22 mouse cellular contexts compared by ENCODE assay signal in the genomic region with DNA sequence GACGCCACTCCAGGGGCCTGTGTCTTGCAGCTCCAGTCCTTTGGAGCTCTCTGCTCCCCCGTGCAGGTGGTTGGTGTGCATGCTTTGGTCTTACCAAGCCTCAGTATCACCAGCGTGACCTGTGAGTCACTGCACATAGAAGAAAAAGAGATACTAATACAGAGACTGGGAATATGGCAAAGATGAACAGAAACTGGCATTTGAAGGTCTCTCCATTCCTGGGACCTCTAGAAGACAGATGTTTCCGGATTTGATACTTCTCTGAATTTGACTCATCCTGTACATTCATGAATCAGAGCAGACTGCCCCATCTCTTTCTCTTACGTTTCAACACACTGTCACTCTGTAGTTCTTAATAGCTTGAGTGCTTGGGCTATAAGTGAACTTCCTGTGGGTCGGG. TPM values are rescaled to one million over a fixed set of nuclear protein-coding genes. Genes with fewer than 3 reads are reported as not detected.
DNase-seq lines count a peak whose midpoint lies in the region; ATAC-seq and TF ChIP-seq lines count a peak whose summit lies in the region.
"Had no signal": no experiment of that assay in that cellular context is flagged by ENCODE, and none has a peak within 500 bp of the region (broad histone marks: within the 10 kb centered on the region; RNA-seq: fewer than 3 reads in every experiment).

No protein-coding gene starts in this region.

- TF ChIP-seq POLR2A in CH12.LX (IDR thresholded peaks at IDR 0.05; ENCODE audit: low read depth, low read length) = no peak

- H3K27me3 ChIP-seq in CH12.LX (replicated peaks) = no peaks in the 10 kb centered on the region
- H3K27me3 ChIP-seq in stomach, postnatal 0 days (ENCODE audit: control insufficient read depth, insufficient read depth, low read length) = no peaks in the 10 kb centered on the region

- no peaks in the 10 kb centered on the region for H3K9me3 ChIP-seq in CH12.LX (replicated peaks; ENCODE audit: low read length)
- no peaks in the 10 kb centered on the region for H3K9me3 ChIP-seq in stomach, postnatal 0 days (ENCODE audit: control insufficient read depth, low read length)
- H3K9me3 ChIP-seq: G1E had no signal

- peak overlapping the region; percentile 44; the same call in 1 of the 2 replicates for H3K4me2 ChIP-seq in CH12.LX (ENCODE audit: insufficient read depth, low read depth, poor library complexity, severe bottlenecking)
- 0 out of 2 replicates have a peak overlapping the region, but pooled peaks have one; percentile 14 for H3K4me2 ChIP-seq in stomach, postnatal 0 days (replicated peaks; ENCODE audit: low read depth)

- no peak for TF ChIP-seq RAD21 in CH12.LX (IDR thresholded peaks at IDR 0.05; ENCODE audit: low read depth, low read length)

- ATAC-seq in stomach, postnatal 0 days (ENCODE audit: low FRiP score, low TSS enrichment) = no peak
- ATAC-seq: activated CD4-positive, CD25-positive, alpha-beta regulatory T cell, adult 4 months; CD4-positive, CD25-positive, alpha-beta regulatory T cell, adult 4 months; Patski had no signal

- in situ Hi-C loops in CH12.LX (cut with MboI; ENCODE audit: low pct_ligation_motif_present, low pct_unique_long_range_greater_than_20kb, low sequenced_read_pairs) = no loop called here

- H3K79me2 ChIP-seq in CH12.LX (replicated peaks; ENCODE audit: control insufficient read depth, extremely low read depth, insufficient read depth, poor library complexity, severe bottlenecking) = no peaks in the 10 kb centered on the region

- dilution Hi-C loops in CH12.LX (cut with MboI; ENCODE audit: extremely low pct_ligation_motif_present, extremely low pct_unique_long_range_greater_than_20kb, low sequenced_read_pairs) = no loop called here

- H3K4me3 ChIP-seq in CH12.LX (replicated peaks in 1 of 3; ENCODE audit: low read depth in 2 of 3, low read length in 2 of 3, poor library complexity in 1 of 3) = no peak overlapping the region
- no peak overlapping the region for H3K4me3 ChIP-seq in stomach, postnatal 0 days (ENCODE audit: low read depth, low read length)

- WGBS in stomach, postnatal 0 days = 66% methylated on average over 6 of the region's 6 CpGs

- peaks cover 15 to 16% of the 10 kb centered on the region in 2 experiments for H3K4me1 ChIP-seq in CH12.LX (ENCODE audit: control insufficient read depth in 1 of 2, insufficient read depth in 2 of 2)
- H3K4me1 ChIP-seq in stomach, postnatal 0 days (replicated peaks; ENCODE audit: control insufficient read depth, insufficient read depth) = no peaks in the 10 kb centered on the region

- TF ChIP-seq EP300 in CH12.LX (IDR thresholded peaks at IDR 0.05; ENCODE audit: low read length) = peak; percentile 87
- TF ChIP-seq EP300 in stomach, postnatal 0 days (optimal IDR thresholded peaks at IDR 0.05) = no peak

- no peaks in the 10 kb centered on the region for H3K36me3 ChIP-seq in CH12.LX (replicated peaks in 1 of 2; ENCODE audit: control insufficient read depth in 1 of 2, insufficient read depth in 1 of 2, low read length in 1 of 2)
- no peaks in the 10 kb centered on the region for H3K36me3 ChIP-seq in stomach, postnatal 0 days (ENCODE audit: control insufficient read depth, insufficient read depth, low read length)
- H3K36me3 ChIP-seq: G1E had no signal

- 0 out of 2 replicates have a peak overlapping the region, but pooled peaks have one; percentile 17 for H3K9ac ChIP-seq in CH12.LX (ENCODE audit: insufficient read depth, low read depth)
- H3K9ac ChIP-seq in stomach, postnatal 0 days (ENCODE audit: low read length) = no peak overlapping the region

- no peak overlapping the region for H3K27ac ChIP-seq in CH12.LX (ENCODE audit: insufficient read depth, low read depth)
- no peak overlapping the region for H3K27ac ChIP-seq in stomach, postnatal 0 days (replicated peaks)

- peak; percentile 57 for DNase-seq in CH12.LX (ENCODE audit: extremely low read depth)
- DNase-seq in stomach, postnatal 0 days (ENCODE audit: low spot score) = no peak
- DNase-seq in liver = no peak
- DNase-seq in layer of hippocampus, postnatal 10 days (ENCODE audit: low spot score in 2 of 2) = no peak
- DNase-seq: adrenal gland, adult 2 months; adrenal gland, adult 8-10 months; adrenal gland, postnatal 10 days; adrenal gland, postnatal 14 days; adrenal gland, postnatal 25 days; adrenal gland, postnatal 36 days; B cell, adult 2 months; cerebellum, adult 11 months; cerebellum, adult 11-12 months; cerebellum, adult 18-20 months; cerebellum, adult 2 months had no signal

- no peak for TF ChIP-seq CTCF in CH12.LX (conservative IDR thresholded peaks at IDR 0.05 in 1 of 2, IDR thresholded peaks at IDR 0.05 in 1 of 2; ENCODE audit: low read depth in 2 of 2, low read length in 2 of 2)
- no peak for TF ChIP-seq CTCF in stomach, postnatal 0 days (IDR thresholded peaks at IDR 0.05; ENCODE audit: low read depth)

TF ChIP-seq in CH12.LX, 34 proteins besides CTCF, POLR2A, EP300 and RAD21:
- TF ChIP-seq BHLHE40 (IDR thresholded peaks at IDR 0.05; ENCODE audit: low read depth, low read length) (peak; percentile 88), ZKSCAN1 (IDR thresholded peaks at IDR 0.05; ENCODE audit: borderline replicate concordance, low read depth, low read length) (no peak), MAFK (IDR thresholded peaks at IDR 0.05; ENCODE audit: insufficient replicate concordance, low read length) (no peak), ZMIZ1 (IDR thresholded peaks at IDR 0.05; ENCODE audit: low read depth, low read length) (no peak), MYC (IDR thresholded peaks at IDR 0.05; ENCODE audit: low read depth, low read length) (no peak), ZC3H11A (IDR thresholded peaks at IDR 0.05; ENCODE audit: low read depth, low read length) (no peak), POLR2AphosphoS2 (IDR thresholded peaks at IDR 0.05; ENCODE audit: low read depth, low read length) (no peak), SMC3 (IDR thresholded peaks at IDR 0.05; ENCODE audit: low read depth, low read length) (no peak), NRF1 (IDR thresholded peaks at IDR 0.05; ENCODE audit: low read depth, low read length) (no peak), NELFE (IDR thresholded peaks at IDR 0.05; ENCODE audit: low read depth, low read length) (no peak), MAX (IDR thresholded peaks at IDR 0.05; ENCODE audit: low read length) (peak; percentile 53; the same call in 1 of the 2 replicates), MAZ (IDR thresholded peaks at IDR 0.05; ENCODE audit: low read depth, low read length) (0 out of 2 replicates have a peak, but pooled peaks have one; percentile 23), MEF2A (IDR thresholded peaks at IDR 0.05; ENCODE audit: borderline replicate concordance, low read depth, low read length) (peak; percentile 74; the same call in 1 of the 2 replicates), KAT2A (IDR thresholded peaks at IDR 0.05; ENCODE audit: insufficient replicate concordance, low read length) (no peak), TBP (conservative IDR thresholded peaks at IDR 0.05; ENCODE audit: low read depth, low read length) (no peak), JUND (conservative IDR thresholded peaks at IDR 0.05; ENCODE audit: low read depth, low read length) (peak; percentile 81), E2F4 (IDR thresholded peaks at IDR 0.05; ENCODE audit: insufficient replicate concordance, low read depth, low read length) (no peak), JUN (IDR thresholded peaks at IDR 0.05; ENCODE audit: insufficient read depth, low read depth, low read length) (peak; percentile 73), ZNF384 (IDR thresholded peaks at IDR 0.05; ENCODE audit: low read depth, low read length) (no peak), RCOR1 (conservative IDR thresholded peaks at IDR 0.05; ENCODE audit: low read depth, low read length) (peak; percentile 80; the same call in 1 of the 2 replicates), PAX5 (IDR thresholded peaks at IDR 0.05; ENCODE audit: low read length) (no peak), SIN3A (IDR thresholded peaks at IDR 0.05; ENCODE audit: low read length) (no peak), CHD1 (IDR thresholded peaks at IDR 0.05; ENCODE audit: low read depth, low read length) (no peak), MXI1 (IDR thresholded peaks at IDR 0.05; ENCODE audit: low read depth, low read length) (no peak; the same call in 1 of the 2 replicates), ETS1 (conservative IDR thresholded peaks at IDR 0.05; ENCODE audit: low read depth, low read length) (peak; percentile 87), HCFC1 (IDR thresholded peaks at IDR 0.05; ENCODE audit: low read depth, low read length) (no peak), GABPA (IDR thresholded peaks at IDR 0.05; ENCODE audit: insufficient replicate concordance, low read depth, low read length) (no peak), UBTF (IDR thresholded peaks at IDR 0.05; ENCODE audit: low read depth, low read length) (no peak), USF1 (IDR thresholded peaks at IDR 0.05; ENCODE audit: low read depth, low read length) (no peak), ELF1 (IDR thresholded peaks at IDR 0.05; ENCODE audit: low read depth, low read length) (no peak), TCF12 (IDR thresholded peaks at IDR 0.05; ENCODE audit: low read depth, low read length) (peak; percentile 62; the same call in 1 of the 2 replicates), IRF4 (IDR thresholded peaks at IDR 0.05; ENCODE audit: low read depth, low read length) (peak; percentile 92), USF2 (conservative IDR thresholded peaks at IDR 0.05; ENCODE audit: low read depth, low read length) (no peak), CHD2 (IDR thresholded peaks at IDR 0.05; ENCODE audit: low read length) (peak; percentile 57; the same call in 1 of the 2 replicates)
TF ChIP-seq in CH12.LX: peak in this region for 11.

RNA-seq across cellular contexts. Expression of gene Aox4, which starts 40.3 kb away (rescaled TPM):
- total RNA-seq in CH12.LX (2012; rRNA removed) (0.08 TPM in 1 of 2 replicates, not detected in the other), CH12.LX (2014; rRNA removed) (0.05 and 0.07 TPM in 2 replicates)
- 0.20 and 0.27 TPM in 2 replicates for polyA plus RNA-seq in CH12.LX (2012; ENCODE audit: insufficient read length, low read depth)
- 24.8 and 26.3 TPM in 2 replicates for polyA plus RNA-seq in stomach, postnatal 0 days (2015; fragmentation: Nextera tagmentation; extraction: Ambion mirVana)
- total RNA-seq in layer of hippocampus, postnatal 10 days (2021) = 10 to 100 TPM; 10.1 to 10.9 TPM
- total RNA-seq: adrenal gland, adult 18-20 months; adrenal gland, adult 8-10 months; adrenal gland, postnatal 25 days; MEL had no signal
- polyA plus RNA-seq: activated CD4-positive, CD25-positive, alpha-beta regulatory T cell, adult 4 months; adrenal gland, adult 2 months; C2C12; Patski had no signal

RNA-seq across cellular contexts. Expression of gene Aox3, which starts 57.0 kb away (rescaled TPM):
- total RNA-seq in CH12.LX (2012; rRNA removed) (0.08 TPM in 2 replicates), CH12.LX (2014; rRNA removed) (0.08 and 0.43 TPM in 2 replicates)
- 0.14 and 0.20 TPM in 2 replicates for polyA plus RNA-seq in CH12.LX (2012; ENCODE audit: insufficient read length, low read depth)
- 0.62 and 0.70 TPM in 2 replicates for polyA plus RNA-seq in stomach, postnatal 0 days (2015; fragmentation: Nextera tagmentation; extraction: Ambion mirVana)
- total RNA-seq in layer of hippocampus, postnatal 10 days (2021) = 1 to 10 TPM; 2.0 to 2.3 TPM
- total RNA-seq: MEL had no signal
- polyA plus RNA-seq: activated CD4-positive, CD25-positive, alpha-beta regulatory T cell, adult 4 months; CD4-positive, CD25-positive, alpha-beta regulatory T cell, adult 4 months; G1E had no signal

Comparison
In these comparisons a context has a peak if more than half of its experiments do, and no peak if none do; other contexts are left out.
1. RNA of gene Aox4, which starts 40.3 kb away (total RNA-seq): 10.1 to 10.9 TPM in layer of hippocampus, postnatal 10 days; 0.05 to 0.08 TPM in CH12.LX; every median in the first group is over 10 times any median in the second.